Mouse (Mus musculus) brain, adult 2 months (tissue): ENCODE measurements around the gene Rtl8a.
"Not testable (repeated sequence)": the region's sequence is repeated elsewhere in the genome, so short reads cannot be mapped to it uniquely, and the experiment has no call there.

Experiments
- DNase-seq: peaks from one replicate; pipeline ENCODE4 v3.0.0; 2011; ENCODE audit warnings: low read depth, low spot score

Gene Rtl8a

DNA sequence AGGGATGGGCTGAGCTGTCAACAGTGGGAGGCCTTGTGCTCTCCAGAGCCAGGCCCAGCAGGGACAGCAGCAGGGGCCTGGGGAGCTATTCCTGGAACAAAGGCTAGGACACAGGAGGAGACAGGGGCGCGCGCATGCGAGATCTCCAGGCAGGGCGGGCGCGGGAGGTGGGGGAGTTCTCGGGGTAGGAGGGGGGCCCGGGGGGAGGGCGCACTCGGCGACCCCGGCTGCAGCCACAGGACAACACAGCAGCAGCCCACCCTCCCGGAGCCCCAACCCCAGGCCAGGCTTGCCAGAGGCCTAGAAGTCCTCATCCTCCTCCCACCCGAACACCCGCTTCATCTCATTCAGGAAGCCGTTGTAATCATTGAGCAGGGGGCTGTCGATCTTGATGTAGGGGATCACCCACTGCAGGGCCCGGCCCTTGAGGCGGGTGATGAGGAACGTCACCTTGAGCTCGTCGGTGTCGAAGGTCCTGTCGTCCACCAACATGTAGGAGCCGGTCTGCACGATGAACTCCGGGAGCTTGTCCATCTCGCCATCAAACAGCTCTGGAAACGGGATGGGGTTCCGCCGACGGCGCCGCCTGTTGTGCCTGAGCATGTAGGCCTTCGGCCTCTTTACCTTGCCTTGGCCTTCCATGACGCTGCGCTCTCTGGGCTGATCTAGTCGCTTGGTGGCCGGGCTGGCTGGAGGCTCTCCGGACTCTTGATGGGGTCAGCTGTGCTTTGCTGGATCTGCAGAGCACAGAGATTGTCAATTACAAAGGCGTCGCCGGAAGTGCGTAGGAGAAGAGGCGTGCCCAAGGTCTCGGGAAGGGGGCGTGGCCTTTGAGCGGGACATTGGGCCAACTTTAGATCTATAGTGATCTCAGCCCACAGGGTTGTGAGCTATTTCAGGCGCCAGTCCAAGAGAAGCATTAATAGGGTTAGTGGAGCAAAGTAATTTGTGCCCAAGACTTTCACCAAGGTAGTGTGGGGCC is at the start of gene Rtl8a:
Gene Rtl8a (minus strand): TSS at position 703 of the 982 bp plus-strand sequence.
- DNase-seq, result peak; percentile 93

DNA sequence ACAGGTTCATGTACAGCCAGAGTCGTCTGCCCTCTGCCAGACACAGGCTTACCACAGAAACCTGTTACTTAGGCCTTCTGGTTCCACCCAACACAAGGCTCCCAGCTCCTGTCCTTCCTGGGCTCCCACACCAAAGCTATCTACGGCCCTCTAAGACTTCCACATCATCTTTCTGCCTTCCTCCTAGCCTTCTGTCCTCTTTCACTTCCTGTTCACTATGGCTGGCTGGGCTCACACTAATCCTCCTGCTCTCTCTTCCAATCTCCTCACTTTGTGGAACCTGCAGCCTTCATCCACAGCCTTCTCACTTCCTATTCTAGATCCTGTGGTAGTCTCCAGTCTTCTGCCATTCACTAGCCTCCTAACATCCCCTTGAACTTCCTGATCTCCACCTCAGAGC is 49.7 kb upstream of the Rtl8a start:
- no peak for DNase-seq

DNA sequence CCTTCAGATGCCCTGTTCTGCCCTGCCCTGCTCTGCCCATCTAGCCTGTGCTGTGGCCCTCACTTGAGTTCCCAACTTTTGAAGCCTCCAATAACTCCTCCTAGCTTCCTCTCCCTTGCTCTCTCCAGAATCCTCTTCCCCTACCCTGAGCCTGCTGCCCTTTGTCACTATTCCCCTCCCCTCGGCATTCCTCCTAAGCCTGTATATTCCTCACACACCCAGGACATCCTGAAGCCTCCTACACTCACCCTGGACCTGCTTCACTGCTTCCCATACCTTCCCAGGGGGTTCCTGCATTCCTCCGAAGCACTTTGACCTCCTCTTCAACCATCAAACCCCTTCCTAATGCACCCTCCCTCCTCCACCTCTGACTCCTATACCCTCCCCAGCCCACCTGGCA is 48.6 kb upstream of the Rtl8a start:
- no peak for DNase-seq

DNA sequence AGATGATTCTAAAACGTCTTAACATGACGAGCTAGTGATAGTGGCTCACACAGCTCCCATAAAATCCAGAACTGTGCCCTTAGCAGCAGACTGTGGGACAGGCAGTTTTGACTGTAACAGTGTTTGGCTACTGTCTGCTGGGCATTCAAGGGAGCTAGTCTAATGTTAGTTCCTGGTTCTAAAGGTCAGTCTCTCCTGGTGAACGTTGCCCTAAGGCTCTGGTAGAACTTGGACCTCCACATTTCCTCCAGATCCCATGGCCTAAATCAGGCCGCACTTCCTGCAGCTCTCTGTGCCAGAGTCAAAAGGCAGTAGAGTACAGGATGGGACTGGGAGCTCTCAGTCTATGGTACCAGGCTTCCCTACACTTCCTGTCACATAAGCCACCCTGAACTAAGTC is 41.2 kb upstream of the Rtl8a start:
- DNase-seq, result not testable (repeated sequence)

DNA sequence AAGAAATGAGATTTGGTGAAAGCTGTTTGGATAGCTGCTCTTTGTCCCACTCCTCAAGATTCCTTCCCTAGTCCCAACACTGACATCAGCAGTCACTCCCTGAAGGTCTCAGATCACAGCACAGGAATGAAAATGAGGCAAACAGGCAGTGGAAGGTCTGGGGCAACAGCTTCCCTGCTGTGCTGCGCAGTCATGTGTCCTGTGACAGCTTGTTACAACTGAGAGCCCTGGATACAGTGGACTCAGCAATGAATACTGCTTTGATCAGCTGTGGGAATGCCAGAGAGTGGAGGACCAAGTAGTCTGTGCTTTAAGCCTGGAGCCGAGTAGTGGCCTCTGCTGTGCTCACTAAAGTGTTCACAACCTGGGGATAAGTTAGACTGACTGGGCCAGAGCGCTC is 39.2 kb upstream of the Rtl8a start:
- not testable (repeated sequence) for DNase-seq

DNA sequence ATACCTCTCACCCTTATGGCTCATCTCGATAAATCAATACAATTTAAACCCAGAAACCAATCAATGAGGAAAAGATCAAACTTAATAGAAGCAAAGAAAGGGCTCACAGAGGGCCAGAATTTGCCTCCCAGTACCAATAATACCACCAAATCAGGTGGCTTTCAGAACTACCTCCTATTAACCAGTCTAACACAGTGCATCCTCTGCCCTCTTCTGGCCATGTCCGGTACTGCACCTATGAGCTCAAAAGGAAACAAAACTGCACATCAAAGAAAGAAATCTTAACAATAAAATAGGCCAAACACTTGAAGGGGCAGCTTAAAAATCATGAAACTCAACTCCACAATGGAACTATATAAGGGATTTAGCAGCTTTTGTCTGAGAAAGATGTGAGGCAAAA is 33.5 kb upstream of the Rtl8a start:
- not testable (repeated sequence) for DNase-seq

DNA sequence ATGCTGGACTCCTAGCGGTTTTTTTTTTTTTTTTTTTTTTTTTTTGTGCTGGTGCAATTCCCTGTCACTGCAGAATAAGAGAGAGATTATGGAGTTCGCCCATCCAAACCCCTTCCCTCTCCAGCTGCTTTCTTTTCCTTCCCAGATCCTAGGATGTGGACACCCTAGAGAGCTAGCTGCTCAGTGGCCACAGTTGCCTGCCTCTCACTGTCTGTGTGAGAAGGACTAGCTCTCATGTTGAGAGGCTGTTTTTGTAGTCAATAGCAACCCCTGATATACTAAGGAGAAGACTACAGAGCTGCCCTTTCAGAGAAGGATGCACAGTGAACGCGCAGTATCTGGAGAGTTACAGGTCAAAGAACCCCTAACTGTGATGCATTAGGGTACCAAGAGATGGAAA is 27.2 kb upstream of the Rtl8a start:
- DNase-seq, result peak; percentile 8

DNA sequence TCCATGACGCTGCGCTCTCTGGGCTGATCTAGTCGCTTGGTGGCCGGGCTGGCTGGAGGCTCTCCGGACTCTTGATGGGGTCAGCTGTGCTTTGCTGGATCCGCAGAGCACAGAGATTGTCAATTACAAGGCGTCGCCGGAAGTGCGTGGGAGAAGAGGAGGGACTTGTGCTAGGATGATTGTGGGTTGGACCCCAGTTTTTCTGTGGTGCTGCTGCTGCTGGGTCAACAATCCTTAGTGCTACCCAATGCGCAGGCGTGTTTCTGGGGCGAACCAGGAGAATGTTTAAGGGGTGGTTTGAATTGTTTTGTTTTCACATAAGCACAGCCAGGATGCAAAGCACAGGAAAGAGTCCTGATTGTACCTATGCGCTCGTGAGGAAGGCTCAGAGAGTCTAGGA is 26.8 kb upstream of the Rtl8a start, which contains the start of gene Rtl8b:
Gene Rtl8b (minus strand): TSS at position 115 of the 400 bp plus-strand sequence.
- peak; percentile 98 for DNase-seq

DNA sequence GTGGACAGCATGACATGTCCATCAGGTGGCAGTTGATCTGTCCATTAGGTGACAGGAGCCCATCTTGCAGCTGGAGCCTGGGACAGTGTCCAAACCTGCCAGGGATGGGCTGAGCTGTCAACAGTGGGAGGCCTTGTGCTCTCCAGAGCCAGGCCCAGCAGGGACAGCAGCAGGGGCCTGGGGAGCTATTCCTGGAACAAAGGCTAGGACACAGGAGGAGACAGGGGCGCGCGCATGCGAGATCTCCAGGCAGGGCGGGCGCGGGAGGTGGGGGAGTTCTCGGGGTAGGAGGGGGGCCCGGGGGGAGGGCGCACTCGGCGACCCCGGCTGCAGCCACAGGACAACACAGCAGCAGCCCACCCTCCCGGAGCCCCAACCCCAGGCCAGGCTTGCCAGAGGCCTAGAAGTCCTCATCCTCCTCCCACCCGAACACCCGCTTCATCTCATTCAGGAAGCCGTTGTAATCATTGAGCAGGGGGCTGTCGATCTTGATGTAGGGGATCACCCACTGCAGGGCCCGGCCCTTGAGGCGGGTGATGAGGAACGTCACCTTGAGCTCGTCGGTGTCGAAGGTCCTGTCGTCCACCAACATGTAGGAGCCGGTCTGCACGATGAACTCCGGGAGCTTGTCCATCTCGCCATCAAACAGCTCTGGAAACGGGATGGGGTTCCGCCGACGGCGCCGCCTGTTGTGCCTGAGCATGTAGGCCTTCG is 26.2 kb upstream of the Rtl8a start:
- DNase-seq, result not testable (repeated sequence)

DNA sequence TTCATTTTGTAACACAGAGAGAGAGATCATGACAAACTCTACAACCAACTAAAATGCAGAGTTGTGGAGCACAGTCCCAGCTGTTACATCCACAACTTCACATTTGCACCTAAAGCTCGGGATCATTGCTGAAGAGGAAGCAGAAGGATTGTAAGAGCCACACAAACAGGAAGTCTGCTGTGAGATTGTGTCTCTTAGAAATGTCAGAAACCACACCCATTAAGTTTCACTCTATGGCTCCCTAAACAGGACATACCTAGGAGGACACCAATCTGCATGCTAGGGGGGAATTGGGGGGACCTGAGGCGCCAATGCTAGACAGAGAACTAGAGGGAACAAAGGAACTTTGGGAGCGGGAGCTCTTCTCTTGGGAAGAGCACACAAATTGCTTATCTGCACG is 9.4 kb upstream of the Rtl8a start:
- DNase-seq, result not testable (repeated sequence)

DNA sequence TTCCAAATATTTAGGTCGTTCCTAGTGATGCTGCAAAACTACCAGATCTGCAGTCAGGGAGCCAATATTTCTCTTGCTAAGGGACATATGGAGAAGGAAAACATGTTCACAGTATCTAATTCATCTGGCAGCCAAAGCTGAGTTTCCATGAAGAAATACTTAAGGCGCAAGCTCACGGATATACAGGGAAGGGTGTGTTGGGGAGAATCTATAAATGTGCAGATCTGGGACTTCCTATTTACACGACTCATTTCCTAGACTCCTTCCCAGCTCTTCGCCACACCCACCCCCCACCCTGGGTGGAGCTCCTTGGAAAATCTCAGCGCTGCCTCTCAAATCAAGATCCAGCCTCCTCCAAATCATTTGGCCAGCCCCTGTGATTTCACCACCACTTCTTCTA is 2.4 kb upstream of the Rtl8a start:
- peak; percentile 28 for DNase-seq

DNA sequence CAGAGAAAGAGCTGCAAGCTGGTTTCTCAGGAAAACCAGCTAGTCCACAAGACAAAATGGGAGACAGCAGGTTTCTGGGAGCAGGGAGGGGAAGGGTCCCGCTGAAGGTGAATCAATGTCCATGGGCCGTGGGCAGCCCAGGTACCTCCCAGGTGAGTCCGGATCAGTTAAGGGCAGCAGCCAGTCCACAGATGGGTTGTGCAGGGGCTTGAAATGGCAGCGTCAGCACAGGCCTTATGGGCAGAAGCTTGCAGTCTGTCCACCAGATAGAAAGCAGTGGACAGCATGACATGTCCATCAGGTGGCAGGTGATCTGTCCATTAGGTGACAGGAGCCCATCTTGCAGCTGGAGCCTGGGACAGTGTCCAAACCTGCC is 890 bp downstream of the Rtl8a start:
- DNase-seq, result not testable (repeated sequence)

DNA sequence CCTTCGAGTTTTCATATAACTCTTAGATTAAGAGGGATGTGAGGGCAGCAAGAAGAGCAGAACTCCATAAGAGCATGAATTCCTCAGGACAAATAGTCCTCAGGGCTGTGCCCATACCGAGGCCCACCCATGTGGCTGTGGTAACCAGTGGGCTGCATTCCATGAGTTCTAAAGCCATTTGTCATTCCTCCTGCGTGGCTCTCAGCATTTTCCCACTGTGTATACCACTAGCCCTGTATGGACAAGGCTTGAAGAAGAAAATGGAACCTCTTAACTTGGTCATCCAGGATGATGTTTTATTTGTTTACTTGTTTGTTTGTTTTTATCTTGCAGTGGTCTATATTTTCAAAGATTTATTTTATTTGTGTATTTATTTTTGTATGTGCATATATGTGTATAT is 5.4 kb downstream of the Rtl8a start:
- DNase-seq, result not testable (repeated sequence)

DNA sequence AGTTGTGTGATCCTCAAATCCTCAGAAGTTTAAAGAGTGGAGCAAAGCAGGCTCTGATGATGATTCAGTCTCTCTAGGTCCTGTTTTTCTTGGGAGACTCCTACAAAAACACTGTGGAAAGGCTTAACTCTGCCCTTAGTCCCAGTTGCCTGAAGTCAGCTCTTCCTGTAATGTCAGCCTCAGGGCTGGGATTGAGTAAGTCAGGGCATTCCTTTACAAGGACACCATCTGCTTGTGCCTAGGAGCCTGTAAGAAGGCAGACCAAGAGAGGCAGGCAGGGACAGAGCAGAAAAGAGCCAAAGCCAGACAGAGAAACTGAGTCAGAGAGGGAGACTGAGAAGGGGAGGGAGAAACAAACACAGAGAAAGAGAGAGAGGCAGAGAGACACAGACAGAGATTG is 32.1 kb downstream of the Rtl8a start:
- DNase-seq, result not testable (repeated sequence)

DNA sequence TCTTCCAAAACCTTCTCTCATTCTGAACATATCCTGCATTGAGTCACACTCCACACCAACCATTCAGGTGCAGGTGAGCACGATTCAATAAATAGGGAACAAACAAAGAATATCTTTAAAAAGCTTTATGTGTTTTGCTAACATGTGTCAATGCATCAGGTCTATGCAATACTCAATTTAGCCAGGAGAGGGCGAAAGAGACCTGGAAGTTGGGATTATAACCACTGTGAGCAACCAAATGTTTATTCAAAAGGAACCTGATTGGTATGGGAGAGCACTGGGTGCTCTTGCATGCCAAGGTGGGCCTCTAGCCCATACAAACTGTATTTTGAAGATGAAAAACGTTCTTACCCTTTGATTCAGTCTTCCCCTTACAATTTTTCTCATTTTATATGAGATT is 32.9 kb downstream of the Rtl8a start:
- peak; percentile 82 for DNase-seq

DNA sequence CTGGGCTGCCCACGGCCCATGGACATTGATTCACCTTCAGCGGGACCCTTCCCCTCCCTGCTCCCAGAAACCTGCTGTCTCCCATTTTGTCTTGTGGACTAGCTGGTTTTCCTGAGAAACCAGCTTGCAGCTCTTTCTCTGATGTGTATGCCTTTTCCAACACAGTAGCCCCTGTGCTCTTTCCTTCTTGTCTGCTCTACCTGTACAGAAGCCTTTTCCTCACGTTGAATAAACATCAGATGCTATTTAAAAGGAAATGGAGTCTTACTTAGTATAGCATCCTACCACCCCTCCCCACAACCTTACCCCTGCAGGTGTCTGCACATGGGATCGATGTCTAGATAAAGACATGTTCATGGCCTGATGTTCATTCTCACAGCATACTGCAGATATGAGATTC is 34.6 kb downstream of the Rtl8a start, which contains the start of gene Gm14597:
Gene Gm14597 (minus strand): TSS at position 101 of the 400 bp plus-strand sequence.
- DNase-seq, result not testable (repeated sequence)

DNA sequence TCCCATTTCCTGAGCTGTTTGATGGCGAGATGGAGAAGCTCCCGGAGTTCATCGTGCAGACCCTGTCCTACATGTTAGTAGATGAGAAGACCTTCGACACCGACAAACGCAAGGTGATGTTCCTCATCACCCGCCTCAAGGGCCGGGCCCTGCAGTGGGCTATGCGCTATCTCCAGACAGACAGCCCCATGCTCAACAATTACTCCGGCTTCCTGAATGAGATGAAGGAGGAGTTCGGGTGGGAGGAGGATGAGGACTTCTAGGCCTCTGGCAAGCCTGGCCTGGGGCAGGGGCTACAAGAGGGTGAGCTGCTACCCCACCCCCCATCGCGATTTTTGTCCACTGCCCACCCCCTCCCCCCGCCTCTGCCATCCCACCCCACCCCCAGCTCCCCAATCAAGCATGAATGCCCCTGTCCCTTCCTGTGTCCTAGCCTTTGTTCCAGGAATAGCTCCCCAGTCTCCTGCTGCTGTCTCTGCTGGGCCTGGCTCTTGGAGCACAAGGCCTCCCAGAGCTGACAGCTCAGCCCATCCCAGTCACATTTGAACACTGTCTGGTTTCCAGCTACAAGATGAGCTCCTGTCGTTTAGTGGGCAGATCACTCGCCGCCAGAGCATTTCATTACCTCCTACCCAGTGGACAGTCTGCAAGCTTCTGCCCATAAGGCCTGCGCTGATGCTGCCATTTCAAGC is 35.2 kb downstream of the Rtl8a start:
- DNase-seq, result peak; percentile 74

DNA sequence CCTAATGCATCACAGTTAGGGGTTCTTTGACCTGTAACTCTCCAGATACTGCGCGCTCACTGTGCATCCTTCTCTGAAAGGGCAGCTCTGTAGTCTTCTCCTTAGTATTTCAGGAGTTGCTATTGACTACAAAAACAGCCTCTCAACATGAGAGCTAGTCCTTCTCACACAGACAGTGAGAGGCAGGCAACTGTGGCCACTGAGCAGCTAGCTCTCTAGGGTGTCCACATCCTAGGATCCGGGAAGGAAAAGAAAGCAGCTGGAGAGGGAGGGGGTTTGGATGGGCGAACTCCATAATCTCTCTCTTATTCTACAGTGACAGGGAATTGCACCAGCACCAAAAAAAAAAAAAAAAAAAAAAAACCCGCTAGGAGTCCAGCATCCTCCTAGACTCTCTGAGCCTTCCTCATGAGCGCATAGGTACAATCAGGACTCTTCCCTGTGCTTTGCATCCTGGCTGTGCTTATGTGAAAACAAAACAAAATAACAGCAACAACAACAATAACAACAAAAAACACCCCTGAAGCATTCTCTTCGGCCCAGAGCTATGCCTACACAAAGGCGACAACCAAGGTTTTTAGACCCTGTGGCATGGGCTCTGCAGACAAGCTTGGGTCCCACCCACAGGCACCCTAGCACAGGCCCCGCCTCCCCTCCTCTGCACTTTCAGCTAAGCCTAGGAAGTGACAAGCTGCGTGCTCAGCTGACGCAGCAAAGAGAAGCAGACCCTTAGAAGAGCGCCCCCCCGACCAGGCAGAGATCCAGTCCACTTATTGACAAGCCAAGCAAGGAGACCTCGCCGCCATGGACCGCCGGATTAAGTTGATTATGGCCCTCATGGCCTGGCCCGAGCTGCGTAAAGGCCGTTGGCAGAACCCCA is 36.0 kb downstream of the Rtl8a start, which contains the start of gene Rtl8c:
Gene Rtl8c (plus strand): TSS at position 791 of the 880 bp plus-strand sequence.
- DNase-seq, result peak; percentile 94

DNA sequence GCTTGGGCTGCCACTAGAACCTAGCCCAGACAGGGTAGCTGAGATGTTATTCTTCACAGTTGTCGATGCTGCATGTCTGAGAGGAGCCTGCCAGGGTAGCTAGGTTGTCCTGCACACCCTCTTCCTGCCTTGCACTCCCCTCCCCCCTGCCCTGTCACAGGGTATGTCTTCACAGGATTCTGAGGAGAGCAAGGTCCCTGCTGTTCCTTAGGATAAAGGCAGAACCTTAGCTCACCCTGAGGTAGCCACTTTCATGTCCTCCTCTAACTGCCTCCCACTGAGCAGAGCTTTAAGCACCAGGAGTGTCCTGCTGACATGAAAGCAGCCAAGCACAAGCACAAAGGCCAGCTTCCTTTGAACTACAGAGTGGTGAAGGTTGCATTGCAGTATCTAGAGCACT is 37.3 kb downstream of the Rtl8a start:
- not testable (repeated sequence) for DNase-seq

DNA sequence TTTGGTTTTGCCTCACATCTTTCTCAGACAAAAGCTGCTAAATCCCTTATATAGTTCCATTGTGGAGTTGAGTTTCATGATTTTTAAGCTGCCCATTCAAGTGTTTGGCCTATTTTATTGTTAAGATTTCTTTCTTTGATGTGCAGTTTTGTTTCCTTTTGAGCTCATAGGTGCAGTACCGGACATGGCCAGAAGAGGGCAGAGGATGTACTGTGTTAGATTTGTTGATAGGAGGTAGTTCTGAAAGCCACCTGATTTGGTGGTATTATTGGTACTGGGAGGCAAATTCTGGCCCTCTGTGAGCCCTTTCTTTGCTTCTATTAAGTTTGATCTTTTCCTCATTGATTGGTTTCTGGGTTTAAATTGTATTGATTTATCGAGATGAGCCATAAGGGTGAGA is 43.5 kb downstream of the Rtl8a start:
- DNase-seq, result not testable (repeated sequence)
